Mouse (Mus musculus) limb, embryonic 11.5 days (tissue): Measurements from ENCODE around the gene Sh2b1. TPM values are rescaled to one million over a fixed set of nuclear protein-coding genes. Genes with fewer than 3 reads are reported as not detected.

ENCODE experiments used
- ATAC-seq: fragments of 200-750 bp; cut with Nextera tagmentation; 2 replicates; pipeline ENCODE4 v1.8.0; 2017; ENCODE audit warnings: low read depth; ENCODE audit not compliant: insufficient number of reproducible peaks, low FRiP score, low TSS enrichment
- DNase-seq: peaks from one replicate; pipeline ENCODE4 v3.0.0-alpha.2; 2015; ENCODE audit warnings: low spot score
- H3K27ac ChIP-seq: fragments of 300-500 bp; sonication (generic); replicated peaks from 2 replicates; pipeline ENCODE4 v1.5.1; 2014; ENCODE audit warnings: low read depth, mild to moderate bottlenecking, low read length
- H3K27me3 ChIP-seq: fragments of 300-500 bp; sonication (generic); 2 replicates; pipeline ENCODE4 v1.6.1; 2014; ENCODE audit warnings: mild to moderate bottlenecking, low read length, mixed read lengths; ENCODE audit not compliant: control insufficient read depth, insufficient read depth
- H3K36me3 ChIP-seq: fragments of 300-500 bp; sonication (generic); 2 replicates; pipeline ENCODE4 v1.6.1; 2014; ENCODE audit warnings: mild to moderate bottlenecking, low read length, moderate library complexity, mixed read lengths; ENCODE audit not compliant: control insufficient read depth, insufficient read depth
- H3K4me1 ChIP-seq: fragments of 300-500 bp; sonication (generic); 2 replicates; pipeline ENCODE4 v1.6.1; 2014; ENCODE audit warnings: low read length, mixed read lengths; ENCODE audit not compliant: control insufficient read depth, insufficient read depth
- H3K4me2 ChIP-seq: fragments of 300-500 bp; sonication (generic); 2 replicates; pipeline ENCODE4 v1.6.1; 2014; ENCODE audit warnings: low read depth, mild to moderate bottlenecking, moderate library complexity; ENCODE audit not compliant: severe bottlenecking
- H3K4me3 ChIP-seq: fragments of 300-500 bp; sonication (generic); 2 replicates; pipeline ENCODE4 v1.5.1; 2014; ENCODE audit warnings: low read depth, low read length
- H3K9ac ChIP-seq: fragments of 300-500 bp; sonication (generic); 2 replicates; pipeline ENCODE4 v1.6.1; 2014; ENCODE audit warnings: mild to moderate bottlenecking, low read length
- H3K9me3 ChIP-seq: fragments of 300-500 bp; sonication (generic); 2 replicates; pipeline ENCODE4 v1.6.1; 2016; ENCODE audit warnings: low read length; ENCODE audit not compliant: control insufficient read depth
- WGBS: fragments of 180-500 bp; shearing (Covaris S2); extraction: QIAGEN DNeasy Blood & Tissue Kit; methylation state at CpG from one replicate; pipeline ENCODE4 v1.1.7; 2014; 5-methylcytosine and 5-hydroxymethylcytosine counted together
- polyA plus RNA-seq: library from polyadenylated mRNA; unstranded; fragments of >200 nt; fragmentation: Nextera tagmentation; extraction: Ambion mirVana; gene quantifications from 2 replicates; pipeline ENCODE4 v1.2.1, GENCODE M21; 2014

Gene Sh2b1
- polyA plus RNA-seq, 1 experiment from 2014 or later = 50.7 TPM

GRCm38 (mm10) chr7:126456382-126457266 is 18.6 kb downstream of the Sh2b1 start:
- no peaks in the 10 kb centered on the region for H3K36me3 ChIP-seq
- no peak overlapping the region for H3K4me3 ChIP-seq
- H3K9ac ChIP-seq = no peak overlapping the region
- H3K27me3 ChIP-seq = no peaks in the 10 kb centered on the region
- H3K9me3 ChIP-seq = no peaks in the 10 kb centered on the region
- WGBS = 87% methylated on average over 17 of the region's 17 CpGs
- H3K4me1 ChIP-seq = 0 out of 2 replicates have a peak, but pooled peaks cover 8% of the 10 kb centered on the region
- H3K4me2 ChIP-seq = no peak overlapping the region
- H3K27ac ChIP-seq = no peak overlapping the region
- ATAC-seq (no peak), DNase-seq (no peak)

- no peaks in the 10 kb centered on the region for H3K4me1 ChIP-seq
- WGBS = 82% methylated on average over 2 of the region's 2 CpGs
- H3K9ac ChIP-seq = no peak overlapping the region
- no peak overlapping the region for H3K4me2 ChIP-seq
- H3K36me3 ChIP-seq = no peaks in the 10 kb centered on the region
- H3K9me3 ChIP-seq = no peaks in the 10 kb centered on the region
- no peak overlapping the region for H3K4me3 ChIP-seq
- no peak overlapping the region for H3K27ac ChIP-seq
- ATAC-seq (no peak), DNase-seq (no peak)
- no peaks in the 10 kb centered on the region for H3K27me3 ChIP-seq
Measured at GRCm38 (mm10) chr7:126455242-126455641, 20.0 kb downstream of the Sh2b1 start.

- ATAC-seq (no peak), DNase-seq (no peak)
- H3K4me3 ChIP-seq = no peak overlapping the region
- H3K9me3 ChIP-seq = no peaks in the 10 kb centered on the region
- H3K4me1 ChIP-seq = no peaks in the 10 kb centered on the region
- no peaks in the 10 kb centered on the region for H3K36me3 ChIP-seq
- 52% methylated on average over 7 of the region's 7 CpGs for WGBS
- no peaks in the 10 kb centered on the region for H3K27me3 ChIP-seq
- H3K9ac ChIP-seq = no peak overlapping the region
- H3K27ac ChIP-seq = no peak overlapping the region
- H3K4me2 ChIP-seq = no peak overlapping the region
Measured at GRCm38 (mm10) chr7:126453861-126454260, 21.4 kb downstream of the Sh2b1 start.

GRCm38 (mm10) chr7:126452244-126452643 is 23.0 kb downstream of the Sh2b1 start:
- DNase-seq (no peak), ATAC-seq (no peak)
- Histone ChIP-seq H3K4me3 (no peak overlapping the region), H3K9me3 (no peaks in the 10 kb centered on the region), H3K9ac (no peak overlapping the region), H3K4me2 (no peak overlapping the region), H3K27me3 (no peaks in the 10 kb centered on the region), H3K4me1 (no peaks in the 10 kb centered on the region), H3K36me3 (no peaks in the 10 kb centered on the region), H3K27ac (no peak overlapping the region)
- 85% methylated on average over 3 of the region's 3 CpGs for WGBS

GRCm38 (mm10) chr7:126450641-126451040 is 24.6 kb downstream of the Sh2b1 start:
- Histone ChIP-seq H3K4me1 (no peaks in the 10 kb centered on the region), H3K27ac (no peak overlapping the region), H3K9me3 (no peaks in the 10 kb centered on the region), H3K4me3 (no peak overlapping the region), H3K36me3 (no peaks in the 10 kb centered on the region), H3K9ac (no peak overlapping the region), H3K27me3 (no peaks in the 10 kb centered on the region), H3K4me2 (no peak overlapping the region)
- ATAC-seq (no peak), DNase-seq (no peak)
- WGBS = 91% methylated on average over 6 of the region's 6 CpGs

GRCm38 (mm10) chr7:126449991-126450390 is 25.2 kb downstream of the Sh2b1 start:
- DNase-seq (no peak), ATAC-seq (no peak)
- Histone ChIP-seq H3K36me3 (peaks cover 2% of the 10 kb centered on the region), H3K9ac (no peak overlapping the region), H3K4me2 (no peak overlapping the region), H3K4me3 (no peak overlapping the region), H3K27me3 (no peaks in the 10 kb centered on the region), H3K27ac (no peak overlapping the region), H3K4me1 (no peaks in the 10 kb centered on the region), H3K9me3 (no peaks in the 10 kb centered on the region)
- 89% methylated on average over 18 of the region's 18 CpGs for WGBS

GRCm38 (mm10) chr7:126448481-126448880 is 26.7 kb downstream of the Sh2b1 start:
- DNase-seq (no peak), ATAC-seq (no peak)
- WGBS = 89% methylated on average over 19 of the region's 19 CpGs
- Histone ChIP-seq H3K9ac (no peak overlapping the region), H3K27me3 (no peaks in the 10 kb centered on the region), H3K9me3 (no peaks in the 10 kb centered on the region), H3K36me3 (peaks cover 7% of the 10 kb centered on the region), H3K4me2 (no peak overlapping the region), H3K27ac (no peak overlapping the region), H3K4me3 (no peak overlapping the region), H3K4me1 (no peaks in the 10 kb centered on the region)

- Histone ChIP-seq H3K9me3 (no peaks in the 10 kb centered on the region), H3K4me1 (no peaks in the 10 kb centered on the region), H3K36me3 (peaks cover 7% of the 10 kb centered on the region), H3K4me2 (no peak overlapping the region), H3K27me3 (no peaks in the 10 kb centered on the region), H3K27ac (no peak overlapping the region), H3K9ac (no peak overlapping the region), H3K4me3 (no peak overlapping the region)
- whole genome bisulfite sequencing = 88% methylated on average over 21 of the region's 21 CpGs
- DNase-seq (no peak), ATAC-seq (no peak)
Measured at GRCm38 (mm10) chr7:126446217-126446616, 29.0 kb downstream of the Sh2b1 start.
